Comparison of ENCODE assay signal across 20 mouse cellular contexts in genomic region chr1:31149671-31150070, GRCm38 (mm10). TPM values are rescaled to one million over a fixed set of nuclear protein-coding genes. Genes with fewer than 3 reads are reported as not detected.
DNase-seq lines count a peak whose midpoint lies in the region; ATAC-seq and TF ChIP-seq lines count a peak whose summit lies in the region.
"Had no signal": no experiment of that assay in that cellular context is flagged by ENCODE, and none has a peak within 500 bp of the region (broad histone marks: within the 10 kb centered on the region; RNA-seq: fewer than 3 reads in every experiment).

No protein-coding gene starts in this region.

- TF ChIP-seq CTCF in lung, adult 2 months (IDR thresholded peaks at IDR 0.05; ENCODE audit: insufficient read depth, low read length), result no peak

- H3K36me3 ChIP-seq in embryonic facial prominence, embryonic 12.5 days, result no peaks in the 10 kb centered on the region
- H3K36me3 ChIP-seq in stomach, embryonic 15.5 days, result no peaks in the 10 kb centered on the region
- no peaks in the 10 kb centered on the region for H3K36me3 ChIP-seq in heart, embryonic 11.5 days (ENCODE audit: control insufficient read depth, insufficient read depth, low read length)
- H3K36me3 ChIP-seq: neural tube, embryonic 13.5 days had no signal

- no peaks in the 10 kb centered on the region for H3K9me3 ChIP-seq in embryonic facial prominence, embryonic 12.5 days
- no peaks in the 10 kb centered on the region for H3K9me3 ChIP-seq in stomach, embryonic 15.5 days
- H3K9me3 ChIP-seq in heart, embryonic 11.5 days (replicated peaks; ENCODE audit: control insufficient read depth, low read length), result no peaks in the 10 kb centered on the region
- H3K9me3 ChIP-seq: neural tube, embryonic 13.5 days had no signal

- H3K27me3 ChIP-seq in embryonic facial prominence, embryonic 12.5 days, result no peaks in the 10 kb centered on the region
- no peaks in the 10 kb centered on the region for H3K27me3 ChIP-seq in stomach, embryonic 15.5 days (replicated peaks)
- no peaks in the 10 kb centered on the region for H3K27me3 ChIP-seq in heart, embryonic 11.5 days (ENCODE audit: control insufficient read depth, insufficient read depth, low read length)
- H3K27me3 ChIP-seq: neural tube, embryonic 13.5 days had no signal

- no peak for TF ChIP-seq POLR2A in lung, adult 2 months (IDR thresholded peaks at IDR 0.05; ENCODE audit: borderline replicate concordance, extremely low read depth, low read depth, low read length)

- DNase-seq in kidney, postnatal 14 days, result peak; percentile 3
- DNase-seq in kidney, adult 9 months, result no peak
- peak; percentile 18 for DNase-seq in lung, adult 2 months
- no peak for DNase-seq in layer of hippocampus, postnatal 14 days (ENCODE audit: low spot score in 2 of 2)
- DNase-seq in gastrocnemius, postnatal 4 days (ENCODE audit: low spot score in 2 of 2), result no peak
- DNase-seq: adrenal gland, postnatal 25 days; cerebellum, adult 8-10 months; kidney, adult 18-20 months; thymus, adult 18-20 months had no signal

- ATAC-seq in embryonic facial prominence, embryonic 12.5 days (ENCODE audit: insufficient number of reproducible peaks, insufficient read depth, low FRiP score, low TSS enrichment), result no peak
- ATAC-seq in stomach, embryonic 15.5 days (ENCODE audit: insufficient read depth, low FRiP score, low read depth), result peak; percentile 73
- no peak for ATAC-seq in heart, embryonic 11.5 days (replicated peaks; ENCODE audit: insufficient number of reproducible peaks, low FRiP score, low TSS enrichment)

- H3K4me2 ChIP-seq in embryonic facial prominence, embryonic 12.5 days (replicated peaks), result no peak overlapping the region
- H3K4me2 ChIP-seq in stomach, embryonic 15.5 days, result peak overlapping the region; percentile 13; the same call in 1 of the 2 replicates
- H3K4me2 ChIP-seq in heart, embryonic 11.5 days, result no peak overlapping the region
- H3K4me2 ChIP-seq: midbrain, embryonic 11.5 days; neural tube, embryonic 13.5 days had no signal

- 9% methylated on average over 6 of the region's 6 CpGs for WGBS in embryonic facial prominence, embryonic 12.5 days
- WGBS in lung, adult 2 months, result 19% methylated on average over 6 of the region's 6 CpGs
- WGBS in stomach, embryonic 15.5 days, result 32% methylated on average over 6 of the region's 6 CpGs
- WGBS in heart, embryonic 11.5 days (ENCODE audit: insufficient replicate concordance), result 48% methylated on average over 6 of the region's 6 CpGs

- no peak overlapping the region for H3K9ac ChIP-seq in embryonic facial prominence, embryonic 12.5 days
- H3K9ac ChIP-seq in stomach, embryonic 15.5 days, result no peak overlapping the region
- H3K9ac ChIP-seq in heart, embryonic 11.5 days (ENCODE audit: low read depth, low read length), result no peak overlapping the region
- H3K9ac ChIP-seq: neural tube, embryonic 13.5 days had no signal

- H3K27ac ChIP-seq in embryonic facial prominence, embryonic 12.5 days, result peak overlapping the region; percentile 36; the same call in 1 of the 2 replicates
- H3K27ac ChIP-seq in stomach, embryonic 15.5 days, result peak overlapping the region; percentile 48
- H3K27ac ChIP-seq in heart, embryonic 11.5 days (ENCODE audit: low read depth, low read length), result no peak overlapping the region
- H3K27ac ChIP-seq: neural tube, embryonic 13.5 days had no signal

- H3K4me1 ChIP-seq in embryonic facial prominence, embryonic 12.5 days, result peaks cover 19% of the 10 kb centered on the region
- H3K4me1 ChIP-seq in lung, adult 2 months (ENCODE audit: control insufficient read depth, insufficient read depth, low read length), result no peaks in the 10 kb centered on the region; the same call in 1 of the 2 replicates
- 0 out of 2 replicates have a peak, but pooled peaks cover 3% of the 10 kb centered on the region for H3K4me1 ChIP-seq in stomach, embryonic 15.5 days
- no peaks in the 10 kb centered on the region for H3K4me1 ChIP-seq in heart, embryonic 11.5 days (ENCODE audit: control insufficient read depth, insufficient read depth, low read length)

- H3K4me3 ChIP-seq in embryonic facial prominence, embryonic 12.5 days, result no peak overlapping the region
- H3K4me3 ChIP-seq in lung, adult 2 months (replicated peaks; ENCODE audit: extremely low read depth, low read depth, low read length), result no peak overlapping the region
- no peak overlapping the region for H3K4me3 ChIP-seq in stomach, embryonic 15.5 days (replicated peaks)
- no peak overlapping the region for H3K4me3 ChIP-seq in heart, embryonic 11.5 days (ENCODE audit: low read depth, low read length)
- H3K4me3 ChIP-seq: erythroblast, embryonic 14.5 days; neural tube, embryonic 13.5 days had no signal

RNA-seq across cellular contexts. Expression of gene Lgsn, which starts 26.5 kb away (rescaled TPM):
- polyA plus RNA-seq in embryonic facial prominence, embryonic 12.5 days (2016; fragmentation: Nextera tagmentation; extraction: Ambion mirVana), result not detected in 2 replicates
- polyA plus RNA-seq in lung, adult 2 months (2012; rRNA removed), result 0.34 TPM in 1 of 2 replicates, not detected in the other
- polyA plus RNA-seq in stomach, embryonic 15.5 days (2015; fragmentation: Nextera tagmentation; extraction: Ambion mirVana), result not detected in 2 replicates
- not detected in 2 replicates for polyA plus RNA-seq in heart, embryonic 11.5 days (2014; fragmentation: Nextera tagmentation; extraction: Ambion mirVana)
- total RNA-seq in layer of hippocampus, postnatal 14 days (2021), result not detected
- not detected for total RNA-seq in gastrocnemius, postnatal 4 days (2021)
- total RNA-seq: adrenal gland, postnatal 25 days; gastrocnemius, adult 8-10 months; layer of hippocampus, postnatal 25 days; liver, adult 2 months had no signal
- polyA plus RNA-seq: erythroblast, embryonic 14.5 days; heart, embryonic 16.5 days; liver, adult 2 months; midbrain, embryonic 11.5 days; neural tube, embryonic 13.5 days; small intestine, adult 2 months had no signal

Comparison
In these comparisons a context has a peak if more than half of its experiments do, and no peak if none do; other contexts are left out.
1. DNase-seq: peak in kidney, postnatal 14 days (single experiment) and lung, adult 2 months (single experiment); none in kidney, adult 9 months (single experiment), layer of hippocampus, postnatal 14 days (0 of 2) and gastrocnemius, postnatal 4 days (0 of 2).